In the genomic region with DNA sequence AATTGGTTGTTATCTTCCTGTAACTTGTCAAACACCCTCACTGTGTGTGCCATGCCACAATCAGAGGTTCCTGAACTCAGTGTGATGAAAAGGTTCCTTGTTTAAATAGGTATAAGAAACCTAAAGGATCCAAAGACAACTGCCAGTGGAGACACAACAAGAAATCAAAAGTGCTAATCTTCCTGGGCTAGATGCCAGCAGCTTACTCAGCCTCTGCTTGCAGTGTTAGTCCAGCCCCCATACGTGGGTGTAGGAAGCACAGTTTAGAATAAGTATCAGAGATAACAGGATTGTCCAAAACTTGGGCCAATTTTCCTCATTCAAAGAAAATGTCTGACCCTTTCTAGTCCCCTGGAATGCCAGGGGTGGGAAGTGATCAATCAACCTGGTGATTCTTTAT, we compare ENCODE assay signal across 13 mouse cellular contexts.
DNase-seq lines count a peak whose midpoint lies in the region; ATAC-seq lines count a peak whose summit lies in the region.
"Had no signal": no experiment of that assay in that cellular context is flagged by ENCODE, and none has a peak within 500 bp of the region (broad histone marks: within the 10 kb centered on the region; RNA-seq: fewer than 3 reads in every experiment).

No protein-coding gene starts in this region.

- no peak overlapping the region for H3K4me3 ChIP-seq in embryonic facial prominence, embryonic 13.5 days
- H3K4me3 ChIP-seq in embryonic facial prominence, embryonic 10.5 days: no peak overlapping the region
- no peak overlapping the region for H3K4me3 ChIP-seq in heart, embryonic 11.5 days (ENCODE audit: low read depth, low read length)
- H3K4me3 ChIP-seq: heart, adult 2 months; hindbrain, embryonic 12.5 days had no signal

- no peaks in the 10 kb centered on the region for H3K9me3 ChIP-seq in embryonic facial prominence, embryonic 13.5 days
- no peaks in the 10 kb centered on the region for H3K9me3 ChIP-seq in embryonic facial prominence, embryonic 10.5 days
- no peaks in the 10 kb centered on the region for H3K9me3 ChIP-seq in heart, embryonic 11.5 days (replicated peaks; ENCODE audit: control insufficient read depth, low read length)
- H3K9me3 ChIP-seq: hindbrain, embryonic 12.5 days had no signal

- H3K4me1 ChIP-seq in embryonic facial prominence, embryonic 13.5 days: no peaks in the 10 kb centered on the region
- no peaks in the 10 kb centered on the region for H3K4me1 ChIP-seq in embryonic facial prominence, embryonic 10.5 days
- no peaks in the 10 kb centered on the region for H3K4me1 ChIP-seq in heart, embryonic 11.5 days (ENCODE audit: control insufficient read depth, insufficient read depth, low read length)
- H3K4me1 ChIP-seq: hindbrain, embryonic 12.5 days had no signal

- peak; percentile 43; the same call in 1 of the 2 replicates for ATAC-seq in embryonic facial prominence, embryonic 13.5 days (ENCODE audit: insufficient number of reproducible peaks, insufficient read depth, low FRiP score, low TSS enrichment, low read depth)
- ATAC-seq in heart, embryonic 11.5 days (replicated peaks; ENCODE audit: insufficient number of reproducible peaks, low FRiP score, low TSS enrichment): no peak

- no peak overlapping the region for H3K27ac ChIP-seq in embryonic facial prominence, embryonic 13.5 days
- no peak overlapping the region for H3K27ac ChIP-seq in embryonic facial prominence, embryonic 10.5 days (replicated peaks)
- no peak overlapping the region for H3K27ac ChIP-seq in heart, embryonic 11.5 days (ENCODE audit: low read depth, low read length)
- H3K27ac ChIP-seq: heart, adult 2 months; hindbrain, embryonic 12.5 days; stomach, postnatal 0 days had no signal

- H3K36me3 ChIP-seq in embryonic facial prominence, embryonic 13.5 days: no peaks in the 10 kb centered on the region
- H3K36me3 ChIP-seq in embryonic facial prominence, embryonic 10.5 days (replicated peaks): no peaks in the 10 kb centered on the region
- H3K36me3 ChIP-seq in heart, embryonic 11.5 days (ENCODE audit: control insufficient read depth, insufficient read depth, low read length): no peaks in the 10 kb centered on the region
- H3K36me3 ChIP-seq: hindbrain, embryonic 12.5 days had no signal

- H3K27me3 ChIP-seq in embryonic facial prominence, embryonic 13.5 days: no peaks in the 10 kb centered on the region
- no peaks in the 10 kb centered on the region for H3K27me3 ChIP-seq in embryonic facial prominence, embryonic 10.5 days (replicated peaks; ENCODE audit: low read depth, poor library complexity, severe bottlenecking)
- H3K27me3 ChIP-seq in heart, embryonic 11.5 days (ENCODE audit: control insufficient read depth, insufficient read depth, low read length): no peaks in the 10 kb centered on the region
- H3K27me3 ChIP-seq: hindbrain, embryonic 12.5 days had no signal

- DNase-seq in embryonic facial prominence, embryonic 10.5 days (ENCODE audit: low spot score): no peak
- peak; percentile 69 for DNase-seq in 416B (ENCODE audit: low read depth)
- DNase-seq in frontal cortex, adult 2 months (ENCODE audit: extremely low spot score in 1 of 2, low spot score in 1 of 2): peak; percentile 79 to 91
- DNase-seq in left cerebral cortex, postnatal 36 days (ENCODE audit: low spot score in 2 of 2): peak; percentile 49 to 60
- DNase-seq in ovary, postnatal 14 days (ENCODE audit: low spot score): no peak
- DNase-seq in spleen, postnatal 14 days (ENCODE audit: low spot score in 2 of 2): no peak
- DNase-seq: heart, adult 2 months; kidney, postnatal 25 days had no signal

- H3K9ac ChIP-seq in embryonic facial prominence, embryonic 13.5 days: no peak overlapping the region
- H3K9ac ChIP-seq in heart, embryonic 11.5 days (ENCODE audit: low read depth, low read length): no peak overlapping the region
- H3K9ac ChIP-seq: hindbrain, embryonic 12.5 days had no signal

- intact Hi-C loops in left cerebral cortex, postnatal 36 days (cut with DNase I): no loop called here

- WGBS in embryonic facial prominence, embryonic 13.5 days: 33% methylated on average over 1 of the region's 1 CpGs
- WGBS in embryonic facial prominence, embryonic 10.5 days: 43% methylated on average over 1 of the region's 1 CpGs
- 41% methylated on average over 1 of the region's 1 CpGs for WGBS in heart, embryonic 11.5 days (ENCODE audit: insufficient replicate concordance)

- H3K4me2 ChIP-seq in embryonic facial prominence, embryonic 13.5 days: no peak overlapping the region
- no peak overlapping the region for H3K4me2 ChIP-seq in heart, embryonic 11.5 days
- H3K4me2 ChIP-seq: hindbrain, embryonic 12.5 days; midbrain, embryonic 11.5 days had no signal

Comparison
In these comparisons a context has a peak if more than half of its experiments do, and no peak if none do; other contexts are left out.
1. DNase-seq: peak in 416B (single experiment), frontal cortex, adult 2 months (2 of 2) and left cerebral cortex, postnatal 36 days (2 of 2); none in embryonic facial prominence, embryonic 10.5 days (single experiment), ovary, postnatal 14 days (single experiment) and spleen, postnatal 14 days (0 of 2).